Mouse (Mus musculus) embryonic facial prominence, embryonic 11.5 days (tissue): Measurements from ENCODE around the gene Tmigd1. TPM values are rescaled to one million over a fixed set of nuclear protein-coding genes. Genes with fewer than 3 reads are reported as not detected.

ENCODE experiments used
- ATAC-seq: fragments of 200-750 bp; cut with Nextera tagmentation; replicated peaks from 2 replicates; pipeline ENCODE4 v1.8.0; 2017; ENCODE audit warnings: low read depth; ENCODE audit not compliant: insufficient number of reproducible peaks, low FRiP score, low TSS enrichment
- DNase-seq: peaks from one replicate; pipeline ENCODE4 v3.0.0-alpha.2; 2015; ENCODE audit warnings: low spot score
- H3K27ac ChIP-seq: fragments of 300-500 bp; sonication (generic); replicated peaks from 2 replicates; pipeline ENCODE4 v1.5.1; 2014; ENCODE audit warnings: mild to moderate bottlenecking, low read depth, low read length, control low read depth
- H3K27me3 ChIP-seq: fragments of 300-500 bp; sonication (generic); 2 replicates; pipeline ENCODE4 v1.6.1; 2014; ENCODE audit warnings: mild to moderate bottlenecking, low read length, moderate library complexity, mixed read lengths; ENCODE audit not compliant: control insufficient read depth, insufficient read depth
- H3K36me3 ChIP-seq: fragments of 300-500 bp; sonication (generic); replicated peaks from 2 replicates; pipeline ENCODE4 v1.6.1; 2014; ENCODE audit warnings: low read depth, mild to moderate bottlenecking, low read length, moderate library complexity, mixed read lengths; ENCODE audit not compliant: control insufficient read depth, insufficient read depth
- H3K4me1 ChIP-seq: fragments of 300-500 bp; sonication (generic); 2 replicates; pipeline ENCODE4 v1.6.1; 2014; ENCODE audit warnings: low read length, mixed read lengths; ENCODE audit not compliant: control insufficient read depth, insufficient read depth
- H3K4me2 ChIP-seq: fragments of 300-500 bp; sonication (generic); 2 replicates; pipeline ENCODE4 v1.6.1; 2014; ENCODE audit warnings: low read depth, mild to moderate bottlenecking, control low read depth, low read length, moderate library complexity
- H3K4me3 ChIP-seq: fragments of 300-500 bp; sonication (generic); 2 replicates; pipeline ENCODE4 v1.5.1; 2014; ENCODE audit warnings: low read depth, low read length, control low read depth
- H3K9ac ChIP-seq: fragments of 300-500 bp; sonication (generic); replicated peaks from 2 replicates; pipeline ENCODE4 v1.6.1; 2014; ENCODE audit warnings: mild to moderate bottlenecking, control low read depth, low read length
- H3K9me3 ChIP-seq: fragments of 300-500 bp; sonication (generic); replicated peaks from 2 replicates; pipeline ENCODE4 v1.6.1; 2016; ENCODE audit warnings: mild to moderate bottlenecking, low read length, inconsistent platforms, mixed read lengths; ENCODE audit not compliant: control insufficient read depth
- WGBS: fragments of 180-500 bp; shearing (Covaris S2); extraction: QIAGEN DNeasy Blood & Tissue Kit; methylation state at CpG from one replicate; pipeline ENCODE4 v1.1.7; 2014; 5-methylcytosine and 5-hydroxymethylcytosine counted together
- polyA plus RNA-seq: library from polyadenylated mRNA; unstranded; fragments of >200 nt; fragmentation: Nextera tagmentation; extraction: Ambion mirVana; gene quantifications from 2 replicates; pipeline ENCODE4 v1.2.1, GENCODE M21; 2014

Gene Tmigd1
- polyA plus RNA-seq, 1 experiment from 2014 or later = not detected

GRCm38 (mm10) chr11:76904340-76904739 is 2.4 kb downstream of the Tmigd1 start:
- Histone ChIP-seq H3K27me3 (no peaks in the 10 kb centered on the region), H3K9me3 (no peaks in the 10 kb centered on the region), H3K9ac (no peak overlapping the region), H3K27ac (no peak overlapping the region), H3K4me1 (no peaks in the 10 kb centered on the region), H3K36me3 (no peaks in the 10 kb centered on the region), H3K4me2 (no peak overlapping the region), H3K4me3 (no peak overlapping the region)
- DNase-seq (no peak), ATAC-seq (no peak)
- WGBS = 87% methylated on average over 2 of the region's 2 CpGs

GRCm38 (mm10) chr11:76908651-76909050 is 6.7 kb downstream of the Tmigd1 start:
- Histone ChIP-seq H3K9me3 (no peaks in the 10 kb centered on the region), H3K36me3 (no peaks in the 10 kb centered on the region), H3K4me3 (no peak overlapping the region), H3K27me3 (no peaks in the 10 kb centered on the region), H3K4me1 (no peaks in the 10 kb centered on the region; the same call in 1 of the 2 replicates), H3K4me2 (no peak overlapping the region), H3K27ac (no peak overlapping the region), H3K9ac (no peak overlapping the region)
- DNase-seq = no peak
- 87% methylated on average over 7 of the region's 7 CpGs for WGBS
- ATAC-seq = no peak

- ATAC-seq (no peak), DNase-seq (no peak)
- Histone ChIP-seq H3K4me2 (no peak overlapping the region), H3K9ac (no peak overlapping the region), H3K27ac (no peak overlapping the region), H3K4me3 (no peak overlapping the region), H3K4me1 (no peaks in the 10 kb centered on the region; the same call in 1 of the 2 replicates), H3K9me3 (no peaks in the 10 kb centered on the region), H3K36me3 (no peaks in the 10 kb centered on the region), H3K27me3 (no peaks in the 10 kb centered on the region)
- 57% methylated on average over 3 of the region's 3 CpGs for WGBS
Observed at GRCm38 (mm10) chr11:76911325-76912054, 9.5 kb downstream of the Tmigd1 start.

GRCm38 (mm10) chr11:76912055-76912395 is 10.1 kb downstream of the Tmigd1 start:
- H3K27ac ChIP-seq = no peak overlapping the region
- ATAC-seq = no peak
- H3K4me3 ChIP-seq = no peak overlapping the region
- no peaks in the 10 kb centered on the region for H3K9me3 ChIP-seq
- H3K4me2 ChIP-seq = no peak overlapping the region
- H3K36me3 ChIP-seq = no peaks in the 10 kb centered on the region
- H3K27me3 ChIP-seq = no peaks in the 10 kb centered on the region
- WGBS = 29% methylated on average over 7 of the region's 7 CpGs
- DNase-seq = peak; percentile 59
- no peaks in the 10 kb centered on the region; the same call in 1 of the 2 replicates for H3K4me1 ChIP-seq
- no peak overlapping the region for H3K9ac ChIP-seq

- no peaks in the 10 kb centered on the region for H3K9me3 ChIP-seq
- H3K4me1 ChIP-seq = no peaks in the 10 kb centered on the region; the same call in 1 of the 2 replicates
- no peak overlapping the region for H3K27ac ChIP-seq
- no peak for ATAC-seq
- no peak overlapping the region for H3K9ac ChIP-seq
- no peaks in the 10 kb centered on the region for H3K36me3 ChIP-seq
- 74% methylated on average over 7 of the region's 7 CpGs for WGBS
- H3K4me2 ChIP-seq = no peak overlapping the region
- H3K27me3 ChIP-seq = no peaks in the 10 kb centered on the region
- no peak overlapping the region for H3K4me3 ChIP-seq
- DNase-seq = no peak
Observed at GRCm38 (mm10) chr11:76914366-76914765, 12.4 kb downstream of the Tmigd1 start.

GRCm38 (mm10) chr11:76916539-76917229 is 14.7 kb downstream of the Tmigd1 start:
- no peaks in the 10 kb centered on the region for H3K27me3 ChIP-seq
- H3K4me2 ChIP-seq = no peak overlapping the region
- peak; percentile 55 for DNase-seq
- H3K4me1 ChIP-seq = no peaks in the 10 kb centered on the region
- no peak overlapping the region for H3K9ac ChIP-seq
- no peaks in the 10 kb centered on the region for H3K36me3 ChIP-seq
- no peak for ATAC-seq
- 43% methylated on average over 13 of the region's 13 CpGs for WGBS
- no peak overlapping the region for H3K27ac ChIP-seq
- H3K4me3 ChIP-seq = no peak overlapping the region
- no peaks in the 10 kb centered on the region for H3K9me3 ChIP-seq

- Histone ChIP-seq H3K9ac (no peak overlapping the region), H3K27me3 (no peaks in the 10 kb centered on the region), H3K9me3 (no peaks in the 10 kb centered on the region), H3K4me1 (no peaks in the 10 kb centered on the region), H3K4me2 (no peak overlapping the region), H3K4me3 (no peak overlapping the region), H3K36me3 (no peaks in the 10 kb centered on the region), H3K27ac (no peak overlapping the region)
- DNase-seq (peak; percentile 47), ATAC-seq (no peak)
- 46% methylated on average over 3 of the region's 3 CpGs for WGBS
Observed at GRCm38 (mm10) chr11:76917230-76917548, 15.2 kb downstream of the Tmigd1 start.

- no peak for DNase-seq
- H3K9ac ChIP-seq = no peak overlapping the region
- no peak for ATAC-seq
- H3K27me3 ChIP-seq = no peaks in the 10 kb centered on the region
- no peaks in the 10 kb centered on the region for H3K9me3 ChIP-seq
- no peak overlapping the region for H3K4me2 ChIP-seq
- H3K36me3 ChIP-seq = no peaks in the 10 kb centered on the region
- H3K27ac ChIP-seq = no peak overlapping the region
- WGBS = 61% methylated on average over 1 of the region's 1 CpGs
- H3K4me3 ChIP-seq = no peak overlapping the region
- H3K4me1 ChIP-seq = no peaks in the 10 kb centered on the region
Observed at GRCm38 (mm10) chr11:76920607-76921006, 18.6 kb downstream of the Tmigd1 start.
